Mouse (Mus musculus): ENCODE data around the gene Gpha2.

GRCm38 (mm10) chr19:6184131-6184530 is 42.0 kb upstream of the Gpha2 start, which contains the start of gene Majin:
- TF ChIP-seq GATA1 (IDR thresholded peaks at IDR 0.05; ENCODE audit: low read length) (no peak), TAL1 (IDR thresholded peaks at IDR 0.05; ENCODE audit: low read length) (no peak)
